Comparison of ENCODE assay signal across 26 mouse cellular contexts in the genomic region with DNA sequence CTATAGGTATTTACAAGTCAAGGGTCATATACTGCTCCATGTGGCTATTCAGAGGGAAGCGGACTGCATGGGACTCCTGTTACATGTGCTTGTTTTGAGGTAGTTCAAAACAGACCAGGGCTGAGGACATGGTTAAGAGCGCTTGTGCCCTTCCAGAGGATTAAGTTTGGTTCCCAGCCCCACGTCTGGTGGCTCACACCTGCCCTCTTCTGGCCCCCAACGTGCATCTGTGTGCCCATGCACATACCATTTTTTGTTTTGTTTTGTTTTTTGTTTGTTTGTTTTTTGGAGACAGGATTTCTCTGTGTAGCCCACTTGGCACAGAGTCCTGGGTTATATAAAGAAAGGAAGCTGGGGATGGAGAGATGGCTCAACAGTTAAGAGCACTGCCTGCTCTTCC. TPM values are rescaled to one million over a fixed set of nuclear protein-coding genes. Genes with fewer than 3 reads are reported as not detected.
DNase-seq lines count a peak whose midpoint lies in the region; ATAC-seq and TF ChIP-seq lines count a peak whose summit lies in the region.
"Had no signal": no experiment of that assay in that cellular context is flagged by ENCODE, and none has a peak within 500 bp of the region (broad histone marks: within the 10 kb centered on the region; RNA-seq: fewer than 3 reads in every experiment).

No protein-coding gene starts in this region.

- H3K27me3 ChIP-seq in liver, adult 2 months (ENCODE audit: control insufficient read depth, insufficient read depth, low read length) = no peaks in the 10 kb centered on the region
- H3K27me3 ChIP-seq in liver, embryonic 11.5 days (replicated peaks; ENCODE audit: control insufficient read depth, insufficient read depth, low read length) = no peaks in the 10 kb centered on the region
- H3K27me3 ChIP-seq in spleen, adult 2 months (ENCODE audit: control insufficient read depth, insufficient read depth, low read length) = no peaks in the 10 kb centered on the region
- H3K27me3 ChIP-seq in CH12.LX (replicated peaks) = no peaks in the 10 kb centered on the region
- H3K27me3 ChIP-seq: heart, embryonic 12.5 days; limb, embryonic 13.5 days; lung, embryonic 15.5 days; midbrain, embryonic 13.5 days had no signal

- H3K36me3 ChIP-seq in liver, adult 2 months (ENCODE audit: control insufficient read depth, insufficient read depth, low read length) = peaks cover 6% of the 10 kb centered on the region; the same call in 1 of the 2 replicates
- peaks cover 19% of the 10 kb centered on the region; the same call in 1 of the 2 replicates for H3K36me3 ChIP-seq in liver, embryonic 11.5 days (ENCODE audit: control insufficient read depth, insufficient read depth, low read length)
- peaks cover 43% of the 10 kb centered on the region for H3K36me3 ChIP-seq in spleen, adult 2 months (ENCODE audit: control insufficient read depth, insufficient read depth, low read length)
- peaks cover 75 to 93% of the 10 kb centered on the region in 2 experiments for H3K36me3 ChIP-seq in CH12.LX (replicated peaks in 1 of 2; ENCODE audit: control insufficient read depth in 1 of 2, insufficient read depth in 1 of 2, low read length in 1 of 2)

- ATAC-seq in liver, embryonic 11.5 days (replicated peaks; ENCODE audit: low FRiP score) = no peak
- peak; percentile 44; the same call in 1 of the 2 replicates for ATAC-seq in megakaryocyte progenitor cell, adult 5-6 weeks (replicated peaks; ENCODE audit: poor library complexity)
- ATAC-seq: forebrain, embryonic 16.5 days; hindbrain, postnatal 0 days; intestine, postnatal 0 days; midbrain, embryonic 13.5 days had no signal

- no peaks in the 10 kb centered on the region for H3K79me2 ChIP-seq in liver, adult 2 months (ENCODE audit: control insufficient read depth, insufficient read depth, low read length)
- H3K79me2 ChIP-seq in CH12.LX (replicated peaks; ENCODE audit: control insufficient read depth, extremely low read depth, insufficient read depth, poor library complexity, severe bottlenecking) = no peaks in the 10 kb centered on the region; the same call in none of the 2 replicates

- no peaks in the 10 kb centered on the region for H3K9me3 ChIP-seq in liver, embryonic 11.5 days (ENCODE audit: control insufficient read depth, low read length)
- H3K9me3 ChIP-seq in CH12.LX (replicated peaks; ENCODE audit: low read length) = no peaks in the 10 kb centered on the region
- H3K9me3 ChIP-seq: embryonic facial prominence, embryonic 10.5 days; heart, embryonic 12.5 days; hindbrain, embryonic 10.5 days; limb, embryonic 13.5 days; lung, embryonic 15.5 days; midbrain, embryonic 13.5 days had no signal

- H3K4me2 ChIP-seq in liver, embryonic 11.5 days = no peak overlapping the region
- H3K4me2 ChIP-seq in CH12.LX (ENCODE audit: insufficient read depth, low read depth, poor library complexity, severe bottlenecking) = no peak overlapping the region
- H3K4me2 ChIP-seq: heart, embryonic 12.5 days; limb, embryonic 13.5 days; lung, embryonic 15.5 days; midbrain, embryonic 13.5 days had no signal

- TF ChIP-seq RAD21 in CH12.LX (IDR thresholded peaks at IDR 0.05; ENCODE audit: low read depth, low read length) = peak; percentile 53

- H3K4me3 ChIP-seq in liver, adult 2 months (ENCODE audit: insufficient read depth, low read depth, low read length) = no peak overlapping the region
- no peak overlapping the region for H3K4me3 ChIP-seq in liver, embryonic 11.5 days (ENCODE audit: low read depth, low read length)
- no peak overlapping the region for H3K4me3 ChIP-seq in spleen, adult 2 months (ENCODE audit: extremely low read depth, insufficient read depth, insufficient read length)
- no peak overlapping the region for H3K4me3 ChIP-seq in CH12.LX (replicated peaks in 1 of 3; ENCODE audit: low read depth in 2 of 3, low read length in 2 of 3, poor library complexity in 1 of 3)
- H3K4me3 ChIP-seq: embryonic facial prominence, embryonic 10.5 days; heart, embryonic 12.5 days; hindbrain, embryonic 10.5 days; limb, embryonic 13.5 days; lung, embryonic 15.5 days; midbrain, embryonic 13.5 days had no signal

- H3K27ac ChIP-seq in liver, adult 2 months (replicated peaks; ENCODE audit: insufficient read depth, low read depth, low read length) = no peak overlapping the region
- no peak overlapping the region for H3K27ac ChIP-seq in liver, embryonic 11.5 days (ENCODE audit: low read depth, low read length)
- H3K27ac ChIP-seq in spleen, adult 2 months (ENCODE audit: insufficient read depth, low read length) = no peak overlapping the region
- no peak overlapping the region for H3K27ac ChIP-seq in CH12.LX (ENCODE audit: insufficient read depth, low read depth)
- H3K27ac ChIP-seq: embryonic facial prominence, embryonic 10.5 days; hindbrain, embryonic 10.5 days; hindbrain, postnatal 0 days; limb, embryonic 13.5 days; lung, embryonic 15.5 days; midbrain, embryonic 13.5 days had no signal

- 87% methylated on average over 4 of the region's 4 CpGs for WGBS in liver, adult 2 months
- 69% methylated on average over 4 of the region's 4 CpGs for WGBS in liver, embryonic 11.5 days
- WGBS in spleen, adult 2 months = 75% methylated on average over 4 of the region's 4 CpGs

- no peaks in the 10 kb centered on the region for H3K4me1 ChIP-seq in liver, adult 2 months (ENCODE audit: control insufficient read depth, insufficient read depth, low read length)
- H3K4me1 ChIP-seq in liver, embryonic 11.5 days (replicated peaks; ENCODE audit: control insufficient read depth, insufficient read depth, low read length) = no peaks in the 10 kb centered on the region
- no peaks in the 10 kb centered on the region for H3K4me1 ChIP-seq in spleen, adult 2 months (ENCODE audit: control insufficient read depth, insufficient read depth, insufficient read length)
- H3K4me1 ChIP-seq in CH12.LX (ENCODE audit: control insufficient read depth in 1 of 2, insufficient read depth in 2 of 2) = peaks cover 0 to 50% of the 10 kb centered on the region in 2 experiments; a peak in 2 of 4 replicates
- H3K4me1 ChIP-seq: embryonic facial prominence, embryonic 10.5 days; heart, embryonic 12.5 days; limb, embryonic 13.5 days; lung, embryonic 15.5 days had no signal

- no peak for TF ChIP-seq POLR2A in liver, adult 2 months (IDR thresholded peaks at IDR 0.05; ENCODE audit: extremely low read depth, insufficient read depth, low read length)
- TF ChIP-seq POLR2A in spleen, adult 2 months (IDR thresholded peaks at IDR 0.05; ENCODE audit: low read depth, low read length) = no peak
- TF ChIP-seq POLR2A in CH12.LX (IDR thresholded peaks at IDR 0.05; ENCODE audit: low read depth, low read length) = no peak

- no peak for TF ChIP-seq EP300 in CH12.LX (IDR thresholded peaks at IDR 0.05; ENCODE audit: low read length)

- dilution Hi-C loops in CH12.LX (cut with MboI; ENCODE audit: extremely low pct_ligation_motif_present, extremely low pct_unique_long_range_greater_than_20kb, low sequenced_read_pairs) = no loop called here

- H3K9ac ChIP-seq in liver, adult 2 months (ENCODE audit: low read depth, low read length) = no peak overlapping the region
- no peak overlapping the region for H3K9ac ChIP-seq in liver, embryonic 11.5 days (ENCODE audit: low read depth, low read length)
- no peak overlapping the region for H3K9ac ChIP-seq in CH12.LX (ENCODE audit: insufficient read depth, low read depth)
- H3K9ac ChIP-seq: heart, embryonic 12.5 days; limb, embryonic 13.5 days; lung, embryonic 15.5 days; midbrain, embryonic 13.5 days had no signal

- no peak for DNase-seq in liver, adult 2 months (ENCODE audit: extremely low read depth, low read depth, low spot score)
- DNase-seq in liver, embryonic 11.5 days (ENCODE audit: low spot score) = no peak
- DNase-seq in spleen, adult 2 months (ENCODE audit: low read depth in 1 of 2, low spot score in 2 of 2) = no peak
- DNase-seq in spleen, adult 18-20 months = no peak
- no peak for DNase-seq in CH12.LX (ENCODE audit: extremely low read depth)
- no peak for DNase-seq in cerebellum, postnatal 25 days
- DNase-seq in right cerebral cortex, postnatal 25 days = no peak
- DNase-seq: adrenal gland, postnatal 25 days; cerebellum, adult 11 months; cerebellum, adult 9-11 months; gastrocnemius, postnatal 25 days; heart, adult 18-20 months; heart, postnatal 10 days; kidney, postnatal 4 days; layer of hippocampus, adult 9-11 months; thymus, postnatal 25 days had no signal

- in situ Hi-C loops in CH12.LX (cut with MboI; ENCODE audit: low pct_ligation_motif_present, low pct_unique_long_range_greater_than_20kb, low sequenced_read_pairs) = no loop called here

- TF ChIP-seq CTCF in liver, adult 2 months (IDR thresholded peaks at IDR 0.05; ENCODE audit: low read depth, low read length) = peak; percentile 34
- TF ChIP-seq CTCF in spleen, adult 2 months (IDR thresholded peaks at IDR 0.05; ENCODE audit: extremely low read depth, insufficient read depth, insufficient read length, insufficient replicate concordance) = peak; percentile 39; the same call in 1 of the 2 replicates
- peak in 1 of 2 experiments; percentile 56; a peak in 2 of 4 replicates for TF ChIP-seq CTCF in CH12.LX (conservative IDR thresholded peaks at IDR 0.05 in 1 of 2, IDR thresholded peaks at IDR 0.05 in 1 of 2; ENCODE audit: low read depth in 2 of 2, low read length in 2 of 2)

TF ChIP-seq in CH12.LX, 34 proteins besides CTCF, POLR2A, EP300 and RAD21:
- TF ChIP-seq ZC3H11A (IDR thresholded peaks at IDR 0.05; ENCODE audit: low read depth, low read length) (0 out of 2 replicates have a peak, but pooled peaks have one; percentile 7), SMC3 (IDR thresholded peaks at IDR 0.05; ENCODE audit: low read depth, low read length) (peak; percentile 57), PAX5 (IDR thresholded peaks at IDR 0.05; ENCODE audit: low read length) (no peak)

RNA-seq across cellular contexts. Expression of gene Rps6ka1, which starts 30.1 kb away (rescaled TPM):
- total RNA-seq in liver, adult 2 months (2014; rRNA removed) = 4.1 and 5.1 TPM in 2 replicates
- polyA plus RNA-seq in liver, adult 2 months (2012; rRNA removed) = 8.6 and 16.9 TPM in 2 replicates
- polyA plus RNA-seq in liver, embryonic 11.5 days (2014; fragmentation: Nextera tagmentation; extraction: Ambion mirVana) = 66.5 and 74.7 TPM in 2 replicates
- 76.6 and 98.9 TPM in 2 replicates for polyA plus RNA-seq in spleen, adult 2 months (2012; rRNA removed)
- total RNA-seq in CH12.LX (2012; rRNA removed) (118 and 130 TPM in 2 replicates), CH12.LX (2014; rRNA removed) (70.4 and 72.5 TPM in 2 replicates)
- polyA plus RNA-seq in CH12.LX (2012; ENCODE audit: insufficient read length, low read depth) = 113 and 123 TPM in 2 replicates
- total RNA-seq in megakaryocyte progenitor cell, adult 5-6 weeks (2015) = 96.7 and 112 TPM in 2 replicates
- 126 and 160 TPM in 2 replicates for total RNA-seq in megakaryocyte progenitor cell, adult 5-6 weeks (2017)
